Mouse (Mus musculus) liver, embryonic 16.5 days (tissue): Measurements from ENCODE around the gene Cbl. TPM values are rescaled to one million over a fixed set of nuclear protein-coding genes. Genes with fewer than 3 reads are reported as not detected.

Experiments
- polyA plus RNA-seq: library from polyadenylated mRNA; unstranded; fragments of >200 nt; fragmentation: Nextera tagmentation; extraction: Ambion mirVana; gene quantifications from 2 replicates; pipeline ENCODE4 v1.2.1, GENCODE M21; 2015

The Cbl gene
- polyA plus RNA-seq, 1 experiment from 2014 or later = 5.0 TPM

Other genes with a start within 250 kb of the Cbl start
- 0.19 and 0.38 TPM in 2 replicates for gene Thy1, start 190.7 kb downstream of the Cbl start, polyA plus RNA-seq
- gene Usp2, start 167.0 kb downstream of the Cbl start, polyA plus RNA-seq = 2.7 and 3.2 TPM in 2 replicates
- gene Mfrp, start 132.3 kb downstream of the Cbl start, polyA plus RNA-seq = 0.04 TPM in 1 of 2 replicates, not detected in the other
- 0.29 and 0.52 TPM in 2 replicates for gene C1qtnf5, start 126.8 kb downstream of the Cbl start, polyA plus RNA-seq
- 0.07 TPM in 1 of 2 replicates, not detected in the other for gene Gm49380, start 120.5 kb downstream of the Cbl start, polyA plus RNA-seq
- 27.1 and 32.3 TPM in 2 replicates for gene Rnf26, start 120.5 kb downstream of the Cbl start, polyA plus RNA-seq
- gene Mcam, start 99.6 kb downstream of the Cbl start, polyA plus RNA-seq = 4.5 and 5.6 TPM in 2 replicates
- gene Ccdc153, start 6.6 kb upstream of the Cbl start, polyA plus RNA-seq = not detected in 2 replicates
- 0.04 and 0.14 TPM in 2 replicates for gene Pdzd3, start 17.4 kb upstream of the Cbl start, polyA plus RNA-seq
- 4.3 and 5.0 TPM in 2 replicates for gene Nlrx1, start 34.5 kb upstream of the Cbl start, polyA plus RNA-seq
- gene Abcg4, start 54.6 kb upstream of the Cbl start, polyA plus RNA-seq = 16.0 and 17.9 TPM in 2 replicates
- gene Hinfp, start 71.6 kb upstream of the Cbl start, polyA plus RNA-seq = 10.1 and 12.6 TPM in 2 replicates
- 7.8 and 9.1 TPM in 2 replicates for gene C2cd2l, start 86.2 kb upstream of the Cbl start, polyA plus RNA-seq
- 17.5 and 20.1 TPM in 2 replicates for gene Dpagt1, start 92.0 kb upstream of the Cbl start, polyA plus RNA-seq
- gene H2afx, start 100.6 kb upstream of the Cbl start, polyA plus RNA-seq = 191 and 216 TPM in 2 replicates
- gene Hmbs, start 110.2 kb upstream of the Cbl start, polyA plus RNA-seq = 1,376 and 1,388 TPM in 2 replicates
- gene Vps11, start 127.6 kb upstream of the Cbl start, polyA plus RNA-seq = 14.3 and 14.4 TPM in 2 replicates
- 14.3 and 14.5 TPM in 2 replicates for gene Hyou1, start 145.4 kb upstream of the Cbl start, polyA plus RNA-seq
- gene Slc37a4, start 162.8 kb upstream of the Cbl start, polyA plus RNA-seq = 65.1 and 81.4 TPM in 2 replicates
- gene Rps25, start 173.1 kb upstream of the Cbl start, polyA plus RNA-seq = 791 and 928 TPM in 2 replicates
- gene Trappc4, start 173.6 kb upstream of the Cbl start, polyA plus RNA-seq = 42.8 and 46.3 TPM in 2 replicates
- 12.2 and 16.3 TPM in 2 replicates for gene Ccdc84, start 184.5 kb upstream of the Cbl start, polyA plus RNA-seq
- not detected in 2 replicates for gene Foxr1, start 207.1 kb upstream of the Cbl start, polyA plus RNA-seq
- gene Upk2, start 220.9 kb upstream of the Cbl start, polyA plus RNA-seq = not detected in 2 replicates
- gene Bcl9l, start 248.8 kb upstream of the Cbl start, polyA plus RNA-seq = 2.2 TPM in 2 replicates